Mouse (Mus musculus): Measurements from ENCODE around the gene Olfr507. TPM values are rescaled to one million over a fixed set of nuclear protein-coding genes. Genes with fewer than 3 reads are reported as not detected.
"Not testable (repeated sequence)": the region's sequence is repeated elsewhere in the genome, so short reads cannot be mapped to it uniquely, and the experiment has no call there.

Gene Olfr507
- total RNA-seq (2021): not detected
- long read RNA-seq, experiment 1: 0 reads
- long read RNA-seq, experiment 2: 0 reads

DNA sequence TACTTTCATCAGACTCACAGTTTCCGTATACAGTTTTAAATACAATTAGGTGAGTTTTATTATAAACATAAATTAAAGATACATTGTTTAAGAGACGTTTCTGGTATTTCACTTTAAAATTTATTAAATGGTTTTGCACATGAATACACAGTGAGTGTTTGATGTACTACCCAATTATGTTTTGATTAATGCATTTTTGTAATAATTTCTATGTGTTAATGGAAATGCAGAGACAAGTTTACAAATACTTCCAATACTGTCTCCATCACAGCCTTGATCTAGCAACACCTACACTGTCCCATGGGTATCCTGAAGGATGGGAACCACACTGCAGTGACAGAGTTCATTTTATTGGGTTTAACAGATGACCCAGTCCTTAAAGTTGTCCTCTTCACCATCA lies at the start of gene Olfr507:
Gene Olfr507, plus strand, starts transcription at position 301 of the 400 bp plus-strand sequence.
- no peak for DNase-seq

DNA sequence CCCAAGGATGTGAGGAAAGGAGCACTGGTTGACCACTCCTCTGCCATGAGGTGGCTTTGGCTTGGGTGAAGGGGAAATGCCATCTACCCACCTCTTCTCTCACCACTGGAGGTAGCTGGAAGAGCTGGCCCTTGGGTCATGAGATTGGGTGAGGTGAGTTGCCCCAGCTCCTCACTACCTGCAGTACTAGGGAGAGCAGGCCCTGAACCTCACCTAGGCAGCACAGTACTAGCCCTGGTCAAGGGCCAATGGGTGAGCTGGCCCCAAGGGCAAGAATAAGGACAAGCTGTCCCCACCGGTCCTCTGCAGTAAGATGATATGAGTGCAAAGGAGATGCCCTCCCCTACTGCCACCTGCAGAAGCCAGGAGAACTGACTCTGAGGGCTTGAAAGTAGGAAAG lies 31.8 kb upstream of the Olfr507 start:
- DNase-seq: no peak

DNA sequence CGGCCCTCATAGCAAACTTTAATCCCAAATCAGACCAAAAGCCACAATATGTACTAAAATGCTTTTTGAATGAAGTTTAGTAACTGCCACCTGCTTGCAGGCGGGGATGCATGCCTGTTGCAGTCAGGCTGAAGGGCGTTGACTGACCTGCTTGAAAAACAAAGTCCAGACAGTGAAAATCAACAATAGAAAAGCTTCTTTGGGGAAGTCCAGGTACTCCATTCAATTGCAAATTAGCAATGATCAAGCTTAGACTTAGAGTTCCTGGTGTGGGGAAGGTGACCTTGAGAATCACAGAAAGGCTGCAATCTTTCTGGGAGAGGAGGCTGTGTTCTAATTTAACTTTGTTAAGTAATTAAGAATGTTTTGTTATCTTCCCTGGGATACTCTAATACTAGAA lies 19.7 kb upstream of the Olfr507 start:
- not testable (repeated sequence) for DNase-seq

DNA sequence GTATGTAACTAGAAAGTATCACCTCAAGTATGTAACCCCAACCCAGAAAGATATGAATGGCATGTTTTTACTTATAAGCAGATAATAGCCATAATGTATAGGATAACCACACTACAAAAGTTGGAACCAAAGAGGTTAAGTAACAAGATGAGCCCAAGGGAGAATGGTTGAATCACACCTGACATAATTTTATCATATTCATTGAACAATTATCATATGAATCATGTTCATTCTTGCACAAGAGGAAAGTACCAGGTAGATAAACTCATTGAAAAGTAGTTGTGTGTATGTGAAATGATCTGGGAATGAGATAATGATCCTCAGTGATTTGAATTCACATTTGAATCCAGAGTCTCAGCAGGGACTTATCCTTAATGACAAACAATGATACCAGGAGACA lies 11.1 kb upstream of the Olfr507 start, which contains the start of gene Olfr506:
Gene Olfr506, plus strand, starts transcription at position 301 of the 400 bp plus-strand sequence.
- no peak for DNase-seq

DNA sequence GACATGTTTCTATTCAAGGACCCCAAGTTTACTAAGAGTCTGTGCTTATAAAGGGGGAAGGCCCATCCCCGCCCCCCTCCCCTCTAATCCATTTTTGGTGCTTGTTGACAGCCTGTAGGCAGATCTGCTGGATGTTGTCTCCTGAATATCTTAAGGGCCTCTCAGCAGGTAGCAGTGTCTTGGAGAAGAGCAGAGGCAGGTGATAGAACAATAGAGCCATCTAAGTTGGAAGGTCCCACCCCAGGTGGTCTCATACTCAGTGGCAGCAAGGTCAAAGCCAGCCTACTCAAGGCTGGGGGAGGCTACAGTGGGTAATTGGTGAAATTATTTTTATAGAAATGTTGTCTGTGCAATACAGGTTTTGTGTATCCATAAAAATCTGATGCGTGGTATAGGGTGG lies 7.5 kb upstream of the Olfr507 start:
- no peak for DNase-seq

DNA sequence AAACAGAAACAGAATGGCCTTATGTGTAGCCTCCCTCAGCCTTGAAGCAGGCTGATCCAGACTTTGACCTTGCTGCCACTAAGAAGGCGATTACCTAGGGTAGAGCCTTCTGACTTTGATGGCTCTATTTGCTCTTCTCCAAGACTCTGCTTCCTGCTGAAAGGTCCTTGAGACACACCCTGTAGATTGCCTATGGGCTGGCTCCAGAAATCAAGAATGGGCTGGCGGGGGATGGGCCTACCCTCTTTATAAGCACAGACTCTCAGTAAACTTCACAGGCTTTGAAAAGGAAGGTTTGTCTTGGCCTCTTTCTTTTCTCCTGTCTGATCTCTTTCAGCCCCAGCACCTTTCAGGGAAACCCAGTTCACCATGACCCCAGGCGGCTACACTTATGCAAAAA lies 4.8 kb upstream of the Olfr507 start:
- not testable (repeated sequence) for DNase-seq

DNA sequence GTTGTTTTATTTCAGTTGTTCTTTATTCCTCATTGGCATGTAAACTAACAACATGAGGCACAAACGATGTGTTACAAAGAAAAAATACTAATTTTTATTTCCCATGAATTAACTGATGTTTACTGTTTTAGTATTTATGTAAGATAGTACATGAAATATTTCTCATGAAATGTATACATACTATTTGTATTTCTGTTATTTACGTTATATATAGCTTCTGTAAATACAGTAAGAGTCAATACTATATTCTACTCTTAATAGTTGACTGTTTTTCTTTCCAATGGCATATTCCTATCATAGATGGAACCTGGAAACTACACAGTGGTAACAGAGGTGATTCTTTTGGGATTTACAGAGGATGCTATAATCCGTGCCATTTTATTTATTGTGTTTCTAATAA lies 8.1 kb downstream of the Olfr507 start, which contains the start of gene Olfr508:
Gene Olfr508, plus strand, starts transcription at position 301 of the 400 bp plus-strand sequence.
- no peak for DNase-seq

DNA sequence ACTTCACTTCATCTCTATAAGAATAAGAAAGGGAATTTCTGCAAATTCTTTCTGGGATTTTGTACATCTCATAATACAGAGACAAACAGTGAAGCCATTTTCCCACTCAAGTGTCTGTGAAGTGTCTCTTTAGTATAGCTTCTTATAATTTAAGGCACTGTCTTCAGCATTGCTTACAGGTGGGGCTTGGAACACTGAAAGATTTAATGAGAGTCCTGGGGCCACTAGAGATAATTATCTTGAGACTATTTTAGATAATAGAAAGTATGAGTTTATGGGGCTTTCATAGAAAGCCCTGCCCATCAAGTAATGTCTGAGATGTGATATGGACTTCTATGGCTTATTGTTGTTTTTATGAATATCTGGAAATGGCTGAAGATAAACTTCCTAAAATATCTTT lies 30.2 kb downstream of the Olfr507 start, which contains the start of gene Olfr509:
Gene Olfr509, minus strand, starts transcription at position 101 of the 400 bp plus-strand sequence.
- no peak for DNase-seq

DNA sequence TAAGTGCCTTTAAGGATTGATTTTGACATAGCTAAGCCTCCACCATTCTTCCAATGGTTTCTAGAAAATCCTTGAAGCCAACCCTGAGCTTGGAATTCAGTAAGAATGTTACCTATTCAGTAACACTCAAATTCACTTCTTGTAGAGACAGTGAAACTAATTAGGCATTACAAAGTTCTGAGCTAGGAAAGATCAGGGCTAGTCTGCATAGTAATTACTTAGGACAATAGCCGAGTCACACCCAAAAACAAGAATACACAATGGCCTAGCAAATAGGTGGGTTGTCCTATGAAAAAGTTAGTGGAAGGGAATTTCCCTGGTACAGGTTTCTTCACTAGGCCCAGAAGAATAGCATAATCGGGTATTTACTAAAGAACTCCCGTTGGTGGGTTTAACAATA lies 40.8 kb downstream of the Olfr507 start:
- DNase-seq: no peak

DNA sequence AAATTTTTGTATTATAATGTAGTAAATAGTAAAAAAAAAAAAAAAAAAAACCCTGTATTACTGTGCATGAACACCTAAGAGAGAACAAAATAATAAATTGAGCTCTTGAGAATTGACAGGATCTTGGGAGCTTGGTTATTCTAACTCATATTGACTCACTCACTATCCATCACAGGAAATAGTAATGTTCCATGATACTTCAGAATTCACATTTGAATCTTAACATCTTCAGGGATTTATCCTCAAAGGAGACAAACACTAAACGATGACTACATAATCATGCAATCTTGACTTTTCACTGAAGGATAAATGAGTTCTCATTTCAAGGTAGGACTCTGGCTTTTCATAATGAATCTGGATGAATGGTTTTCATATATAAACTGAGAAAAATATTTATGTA lies 44.5 kb downstream of the Olfr507 start, which contains the start of gene Olfr510:
Gene Olfr510, plus strand, starts transcription at position 301 of the 400 bp plus-strand sequence.
- DNase-seq: no peak

DNA sequence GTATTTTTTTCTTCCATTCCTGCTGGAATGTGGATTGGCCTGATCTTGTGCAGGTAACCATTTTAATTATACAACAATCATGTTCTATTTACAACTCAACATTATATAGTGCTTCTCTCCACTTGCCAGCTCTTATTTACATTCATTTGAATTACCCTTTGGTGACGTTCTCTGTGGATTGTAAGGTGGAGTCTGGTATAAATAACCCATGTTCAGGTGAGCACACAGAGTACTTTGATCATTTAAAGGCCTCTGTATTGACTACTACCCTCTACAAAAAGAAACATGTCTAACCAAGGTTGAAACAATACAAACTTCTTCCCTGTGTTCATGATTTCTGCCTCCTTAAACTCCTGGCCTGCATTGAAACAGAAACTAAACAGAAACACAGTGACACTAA lies 49.4 kb downstream of the Olfr507 start:
- no peak for DNase-seq

Other genes with a start within 250 kb of the Olfr507 start
- not detected for gene Olfr495, start 228.6 kb upstream of the Olfr507 start, total RNA-seq (2021)
- gene Olfr497, start 201.4 kb upstream of the Olfr507 start, total RNA-seq (2021): not detected
- gene Olfr498, start 156.5 kb upstream of the Olfr507 start, total RNA-seq (2021): not detected
- not detected for gene Olfr502, start 96.7 kb upstream of the Olfr507 start, total RNA-seq (2021)
- not detected for gene Olfr503, start 77.3 kb upstream of the Olfr507 start, total RNA-seq (2021)
- gene Olfr504, start 56.0 kb upstream of the Olfr507 start, total RNA-seq (2021): not detected
- not detected for gene Olfr506, start 11.0 kb upstream of the Olfr507 start, total RNA-seq (2021)
- not detected for gene Olfr508, start 8.2 kb downstream of the Olfr507 start, total RNA-seq (2021)
- not detected for gene Olfr509, start 30.1 kb downstream of the Olfr507 start, total RNA-seq (2021)
- not detected for gene Olfr510, start 44.6 kb downstream of the Olfr507 start, total RNA-seq (2021)
- not detected for gene Olfr512, start 91.5 kb downstream of the Olfr507 start, total RNA-seq (2021)
- not detected for gene Olfr513, start 129.2 kb downstream of the Olfr507 start, total RNA-seq (2021)
- not detected for gene Olfr514, start 204.2 kb downstream of the Olfr507 start, total RNA-seq (2021)
- not detected for gene Olfr516, start 228.7 kb downstream of the Olfr507 start, total RNA-seq (2021)

Measured in gastrocnemius, postnatal 25 days (tissue).